Mouse (Mus musculus): Measurements from ENCODE around the gene Stk11ip.

The Stk11ip gene

GRCm38 (mm10) chr1:75570403-75570802, 49.1 kb downstream of the Stk11ip start:
- DNase-seq (ENCODE audit: low read depth) = no peak

DNA sequence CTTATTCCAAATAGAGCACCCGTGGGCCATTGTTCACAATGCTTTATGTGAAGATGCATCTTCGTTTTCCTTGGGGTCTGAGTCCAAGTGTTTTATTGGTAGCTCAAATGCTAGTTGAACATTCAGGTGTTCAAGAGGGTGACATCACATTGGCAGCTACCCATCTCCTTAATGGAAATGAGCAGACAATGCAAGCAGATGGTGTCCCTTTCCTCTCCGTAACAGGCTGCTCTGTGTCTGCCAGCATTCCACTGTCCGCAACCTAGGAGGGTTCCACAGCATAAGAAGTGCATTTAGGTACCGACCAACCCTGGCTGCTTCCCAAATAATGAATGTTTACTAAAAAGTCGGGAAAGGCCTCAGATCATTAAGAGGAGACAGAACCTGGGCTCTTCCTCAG, 51.4 kb downstream of the Stk11ip start:
- DNase-seq (ENCODE audit: low read depth) = no peak

DNA sequence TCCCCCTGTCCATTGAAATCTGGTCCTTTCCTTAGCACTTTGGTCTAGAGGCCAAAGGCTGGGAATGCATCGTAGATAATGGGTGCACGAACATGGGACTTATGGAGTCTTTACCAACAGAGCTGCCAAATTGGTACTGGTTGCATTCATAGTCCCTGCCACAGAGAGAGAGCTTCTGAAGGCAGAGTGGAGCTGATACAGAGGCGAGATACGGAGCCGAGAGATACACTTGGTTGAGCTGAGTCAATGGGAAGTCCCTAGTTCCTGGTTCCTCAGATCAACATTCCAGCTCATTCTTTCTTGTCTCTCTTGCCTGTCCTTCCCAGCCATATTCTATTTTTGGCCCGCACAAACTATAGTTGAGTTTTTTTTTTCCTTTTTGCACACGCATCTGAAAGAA, 52.4 kb downstream of the Stk11ip start:
- DNase-seq (ENCODE audit: low read depth) = no peak

DNA sequence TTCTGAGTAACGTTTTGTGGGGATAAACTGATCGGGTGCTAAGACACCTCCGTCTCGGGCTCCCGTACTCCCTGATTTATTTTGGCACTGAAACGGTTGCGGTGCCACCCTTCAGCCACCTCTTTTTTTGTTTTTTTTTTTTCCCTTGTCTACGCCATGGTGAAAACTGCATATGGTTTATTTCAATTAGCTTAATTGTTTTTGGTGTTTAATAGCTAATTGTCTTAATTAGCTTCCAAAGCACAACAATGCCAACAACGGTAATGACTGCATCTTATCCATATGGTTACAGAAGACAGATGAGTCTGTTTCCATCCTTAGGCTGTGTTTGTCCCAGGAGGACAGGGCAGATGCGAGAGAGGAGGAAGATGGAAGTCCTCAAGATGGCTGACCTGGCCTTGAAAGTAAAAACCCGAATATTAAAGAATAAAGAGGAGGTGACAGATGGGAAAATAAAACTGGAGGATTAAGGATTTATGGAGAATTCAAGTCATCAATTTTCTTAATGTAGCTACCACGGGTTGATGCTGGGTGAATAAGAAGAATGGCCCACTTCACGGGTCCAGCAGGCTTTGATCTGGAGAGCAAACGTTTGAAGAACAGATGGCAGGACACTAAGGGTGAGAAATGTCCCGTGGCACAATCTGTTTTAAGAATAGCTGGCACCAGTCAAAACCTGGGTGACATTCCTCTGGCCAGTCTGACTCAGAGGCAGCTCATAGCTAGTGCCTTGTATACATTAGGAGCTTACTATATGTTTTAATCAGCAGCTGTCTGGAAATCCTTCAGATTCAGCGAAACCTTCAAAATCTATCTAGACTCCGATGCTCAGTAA, 53.4 kb downstream of the Stk11ip start:
- DNase-seq (ENCODE audit: low read depth) = no peak

- no peak for DNase-seq (ENCODE audit: low read depth)
These were observed 60.8 kb downstream of the Stk11ip start for GRCm38 (mm10) chr1:75581936-75582624.

DNA sequence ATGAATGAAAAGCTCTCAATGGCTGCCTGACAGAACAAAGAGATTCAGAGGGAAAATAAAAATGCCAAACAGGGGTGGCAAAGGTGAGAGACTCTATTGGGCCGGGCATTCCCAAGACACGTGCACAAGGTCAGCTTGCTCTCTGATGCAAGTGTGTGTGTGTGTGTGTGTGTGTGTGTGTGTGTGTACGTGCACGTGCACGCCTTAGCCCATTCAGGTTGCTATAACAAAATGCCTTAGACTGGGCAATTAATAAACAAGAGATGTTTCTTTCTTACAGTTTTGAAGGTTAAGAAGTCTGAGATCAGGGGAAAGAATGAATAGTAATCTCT, 61.3 kb downstream of the Stk11ip start:
- no peak for DNase-seq (ENCODE audit: low read depth)

GRCm38 (mm10) chr1:75583034-75583433, 61.7 kb downstream of the Stk11ip start:
- no peak for DNase-seq (ENCODE audit: low read depth)

DNA sequence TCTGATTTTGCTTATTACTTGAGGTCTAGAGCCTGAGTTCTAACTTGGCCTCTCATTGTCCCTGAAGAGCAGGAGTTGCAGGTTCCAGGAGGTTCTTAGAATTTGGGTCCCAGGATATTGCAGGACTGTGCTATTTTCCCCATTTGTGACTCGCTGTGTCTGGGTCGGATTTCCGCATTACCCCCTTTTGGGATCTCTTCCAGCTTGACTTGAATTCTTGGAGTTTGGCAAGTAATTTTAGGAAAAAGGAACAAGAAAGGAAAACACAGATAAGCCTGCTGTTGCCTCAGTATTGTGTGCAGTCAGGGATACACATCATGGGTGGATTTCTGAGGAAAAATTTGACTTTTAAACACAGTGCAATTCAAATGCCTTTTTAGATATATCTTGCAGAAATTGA, 65.5 kb downstream of the Stk11ip start:
- no peak for DNase-seq (ENCODE audit: low read depth)
